Mouse (Mus musculus): Measurements from ENCODE around the gene Ccnl1. TPM values are rescaled to one million over a fixed set of nuclear protein-coding genes. Genes with fewer than 3 reads are reported as not detected.

The Ccnl1 gene
- total and polyA plus RNA-seq, 3 experiments, result 20.1 to 56.5 TPM; not detected in 1

GRCm38 (mm10) chr3:65921671-65922070 lies 36.4 kb downstream of the Ccnl1 start:
- no peaks in the 10 kb centered on the region; a peak in 2 of 4 replicates for H3K27me3 ChIP-seq (ENCODE audit: control insufficient read depth in 1 of 2, insufficient read depth in 2 of 2, low read length in 2 of 2)
- no peak for DNase-seq (ENCODE audit: low read depth, low spot score)
- H3K4me3 ChIP-seq (ENCODE audit: control insufficient read depth in 1 of 2, insufficient read depth in 1 of 2, low read depth in 2 of 2, low read length in 2 of 2), result no peak overlapping the region
- no peaks in the 10 kb centered on the region for H3K9me3 ChIP-seq (replicated peaks; ENCODE audit: insufficient read depth, low read length)
- H3K27ac ChIP-seq (ENCODE audit: control insufficient read depth, low read depth, low read length), result no peak overlapping the region
- TF ChIP-seq MAZ (IDR thresholded peaks at IDR 0.05; ENCODE audit: low read depth, low read length) (no peak), USF1 (IDR thresholded peaks at IDR 0.05; ENCODE audit: low read depth, low read length) (no peak), MAFK (IDR thresholded peaks at IDR 0.05; ENCODE audit: borderline replicate concordance, low read depth, low read length) (no peak), JUND (IDR thresholded peaks at IDR 0.05; ENCODE audit: low read depth, low read length) (no peak), TBP (IDR thresholded peaks at IDR 0.05; ENCODE audit: low read depth, low read length) (no peak), USF2 (IDR thresholded peaks at IDR 0.05; ENCODE audit: borderline replicate concordance in 1 of 2, insufficient read depth in 1 of 2, low read depth in 1 of 2, low read length in 2 of 2) (no peak), RAD21 (IDR thresholded peaks at IDR 0.05; ENCODE audit: low read depth, low read length) (no peak), MAX (IDR thresholded peaks at IDR 0.05; ENCODE audit: low read length) (no peak), MEF2A (IDR thresholded peaks at IDR 0.05; ENCODE audit: extremely low read depth, insufficient replicate concordance, low read depth, low read length, poor library complexity, severe bottlenecking) (no peak), KAT2A (conservative IDR thresholded peaks at IDR 0.05; ENCODE audit: low read depth, low read length) (no peak), EP300 (IDR thresholded peaks at IDR 0.05; ENCODE audit: low read depth in 1 of 2, low read length in 2 of 2) (no peak), CTCF (IDR thresholded peaks at IDR 0.05 in 2 of 3, conservative IDR thresholded peaks at IDR 0.05 in 1 of 3; ENCODE audit: control insufficient read depth in 1 of 3, insufficient read depth in 1 of 3, low read depth in 2 of 3, low read length in 3 of 3, poor library complexity in 1 of 3, severe bottlenecking in 1 of 3) (no peak)
- no peak overlapping the region for H3K9ac ChIP-seq (ENCODE audit: control insufficient read depth, low read depth, low read length, poor library complexity, severe bottlenecking)
- peaks cover 3 to 12% of the 10 kb centered on the region in 2 experiments; a peak in 2 of 4 replicates for H3K4me1 ChIP-seq (ENCODE audit: control insufficient read depth in 1 of 2, insufficient read depth in 2 of 2, low read length in 2 of 2)
- peaks cover 0 to 6% of the 10 kb centered on the region in 2 experiments; a peak in 2 of 4 replicates for H3K36me3 ChIP-seq (ENCODE audit: control insufficient read depth in 1 of 2, insufficient read depth in 2 of 2, low read length in 2 of 2)
- no peaks in the 10 kb centered on the region for H3K79me2 ChIP-seq (ENCODE audit: control insufficient read depth, insufficient read depth, low read length, poor library complexity)

GRCm38 (mm10) chr3:65919016-65919415 lies 39.0 kb downstream of the Ccnl1 start:
- no peaks in the 10 kb centered on the region for H3K36me3 ChIP-seq (ENCODE audit: control insufficient read depth in 1 of 2, insufficient read depth in 2 of 2, low read length in 2 of 2)
- H3K4me3 ChIP-seq (ENCODE audit: control insufficient read depth in 1 of 2, insufficient read depth in 1 of 2, low read depth in 2 of 2, low read length in 2 of 2), result no peak overlapping the region
- H3K9ac ChIP-seq (ENCODE audit: control insufficient read depth, low read depth, low read length, poor library complexity, severe bottlenecking), result no peak overlapping the region
- no peak for DNase-seq (ENCODE audit: low read depth, low spot score)
- TF ChIP-seq POLR2AphosphoS5 (IDR thresholded peaks at IDR 0.05; ENCODE audit: borderline replicate concordance, low read depth, low read length), result no peak
- TF ChIP-seq KAT2A (conservative IDR thresholded peaks at IDR 0.05; ENCODE audit: low read depth, low read length), result no peak
- TF ChIP-seq CHD2 (IDR thresholded peaks at IDR 0.05; ENCODE audit: low read length), result no peak
- TF ChIP-seq E2F4 (IDR thresholded peaks at IDR 0.05; ENCODE audit: borderline replicate concordance, low read depth, low read length), result no peak
- TF ChIP-seq ZMIZ1 (IDR thresholded peaks at IDR 0.05; ENCODE audit: low read depth, low read length), result no peak
- TF ChIP-seq ZC3H11A (IDR thresholded peaks at IDR 0.05; ENCODE audit: low read depth, low read length), result no peak
- TF ChIP-seq TBP (IDR thresholded peaks at IDR 0.05; ENCODE audit: low read depth, low read length), result no peak
- TF ChIP-seq MEF2A (IDR thresholded peaks at IDR 0.05; ENCODE audit: extremely low read depth, insufficient replicate concordance, low read depth, low read length, poor library complexity, severe bottlenecking), result no peak
- TF ChIP-seq UBTF (IDR thresholded peaks at IDR 0.05; ENCODE audit: borderline replicate concordance, insufficient read depth, low read depth, low read length), result no peak
- TF ChIP-seq CHD1 (IDR thresholded peaks at IDR 0.05; ENCODE audit: low read depth, low read length), result no peak
- no peak for TF ChIP-seq USF2 (IDR thresholded peaks at IDR 0.05; ENCODE audit: borderline replicate concordance in 1 of 2, insufficient read depth in 1 of 2, low read depth in 1 of 2, low read length in 2 of 2)
- H3K79me2 ChIP-seq (ENCODE audit: control insufficient read depth, insufficient read depth, low read length, poor library complexity), result no peaks in the 10 kb centered on the region
- H3K27me3 ChIP-seq (ENCODE audit: control insufficient read depth in 1 of 2, insufficient read depth in 2 of 2, low read length in 2 of 2), result no peaks in the 10 kb centered on the region; a peak in 2 of 4 replicates
- no peak overlapping the region for H3K27ac ChIP-seq (ENCODE audit: control insufficient read depth, low read depth, low read length)
- H3K9me3 ChIP-seq (replicated peaks; ENCODE audit: insufficient read depth, low read length), result no peaks in the 10 kb centered on the region
- no peaks in the 10 kb centered on the region for H3K4me1 ChIP-seq (ENCODE audit: control insufficient read depth in 1 of 2, insufficient read depth in 2 of 2, low read length in 2 of 2)
